Mouse (Mus musculus): ENCODE data around the gene Mllt1. TPM values are rescaled to one million over a fixed set of nuclear protein-coding genes. Genes with fewer than 3 reads are reported as not detected.

The Mllt1 gene
- total and polyA plus RNA-seq, 3 experiments: 25.0 to 63.0 TPM; not detected in 1

- Histone ChIP-seq H3K4me3 (ENCODE audit: control insufficient read depth in 1 of 2, insufficient read depth in 1 of 2, low read depth in 2 of 2, low read length in 2 of 2) (no peak overlapping the region), H3K36me3 (ENCODE audit: control insufficient read depth in 1 of 2, insufficient read depth in 2 of 2, low read length in 2 of 2) (no peaks in the 10 kb centered on the region), H3K9me3 (replicated peaks; ENCODE audit: insufficient read depth, low read length) (no peaks in the 10 kb centered on the region), H3K27me3 (ENCODE audit: control insufficient read depth in 1 of 2, insufficient read depth in 2 of 2, low read length in 2 of 2) (no peaks in the 10 kb centered on the region), H3K79me2 (ENCODE audit: control insufficient read depth, insufficient read depth, low read length, poor library complexity) (no peaks in the 10 kb centered on the region), H3K27ac (ENCODE audit: control insufficient read depth, low read depth, low read length) (no peak overlapping the region), H3K4me1 (ENCODE audit: control insufficient read depth in 1 of 2, insufficient read depth in 2 of 2, low read length in 2 of 2) (no peaks in the 10 kb centered on the region), H3K9ac (ENCODE audit: control insufficient read depth, low read depth, low read length, poor library complexity, severe bottlenecking) (no peak overlapping the region)
- peak; percentile 36 for DNase-seq (ENCODE audit: low read depth, low spot score)
- TF ChIP-seq EP300 (IDR thresholded peaks at IDR 0.05; ENCODE audit: low read depth in 1 of 2, low read length in 2 of 2) (no peak), ELF1 (IDR thresholded peaks at IDR 0.05; ENCODE audit: low read depth, low read length) (no peak), POLR2AphosphoS2 (IDR thresholded peaks at IDR 0.05; ENCODE audit: low read length) (no peak), CHD1 (IDR thresholded peaks at IDR 0.05; ENCODE audit: low read depth, low read length) (no peak), HCFC1 (IDR thresholded peaks at IDR 0.05; ENCODE audit: low read depth, low read length) (no peak), ZNF384 (IDR thresholded peaks at IDR 0.05; ENCODE audit: low read depth, low read length) (peak; percentile 82)
Measured at GRCm38 (mm10) chr17:56848785-56849184, 86.4 kb downstream of the Mllt1 start.

DNA sequence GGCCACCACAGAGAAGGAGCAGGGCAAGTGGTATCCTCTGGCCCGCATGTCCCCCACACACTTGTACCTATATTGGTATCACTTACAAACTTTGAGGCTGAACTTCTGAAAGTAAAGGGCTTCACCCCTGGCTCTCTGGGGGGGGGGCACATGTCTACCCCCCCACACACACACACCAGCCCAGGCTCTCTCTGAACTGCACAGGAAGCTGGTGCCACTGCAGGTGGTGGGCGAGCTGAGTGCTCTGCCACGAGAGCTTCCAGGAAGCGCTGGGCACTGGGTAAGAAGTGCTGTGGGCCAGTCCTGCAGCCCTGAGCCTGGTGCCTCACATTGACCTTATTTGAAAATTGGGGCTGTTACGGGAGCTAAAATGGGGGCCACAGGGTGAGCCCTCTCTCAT, 91.5 kb downstream of the Mllt1 start:
- no peak overlapping the region for H3K4me3 ChIP-seq (ENCODE audit: control insufficient read depth in 1 of 2, insufficient read depth in 1 of 2, low read depth in 2 of 2, low read length in 2 of 2)
- H3K27me3 ChIP-seq (ENCODE audit: control insufficient read depth in 1 of 2, insufficient read depth in 2 of 2, low read length in 2 of 2): peaks cover 3 to 4% of the 10 kb centered on the region in 2 experiments; a peak in 3 of 4 replicates
- H3K9ac ChIP-seq (ENCODE audit: control insufficient read depth, low read depth, low read length, poor library complexity, severe bottlenecking): no peak overlapping the region
- DNase-seq (ENCODE audit: low read depth, low spot score): no peak
- no peaks in the 10 kb centered on the region for H3K4me1 ChIP-seq (ENCODE audit: control insufficient read depth in 1 of 2, insufficient read depth in 2 of 2, low read length in 2 of 2)
- H3K79me2 ChIP-seq (ENCODE audit: control insufficient read depth, insufficient read depth, low read length, poor library complexity): no peaks in the 10 kb centered on the region
- no peaks in the 10 kb centered on the region for H3K36me3 ChIP-seq (ENCODE audit: control insufficient read depth in 1 of 2, insufficient read depth in 2 of 2, low read length in 2 of 2)
- TF ChIP-seq KAT2A (conservative IDR thresholded peaks at IDR 0.05; ENCODE audit: low read depth, low read length) (no peak), USF1 (IDR thresholded peaks at IDR 0.05; ENCODE audit: low read depth, low read length) (no peak), NRF1 (IDR thresholded peaks at IDR 0.05; ENCODE audit: insufficient read depth, low read depth, low read length, poor library complexity, severe bottlenecking) (no peak), MEF2A (IDR thresholded peaks at IDR 0.05; ENCODE audit: extremely low read depth, insufficient replicate concordance, low read depth, low read length, poor library complexity, severe bottlenecking) (no peak), CHD2 (IDR thresholded peaks at IDR 0.05; ENCODE audit: low read length) (no peak), MXI1 (IDR thresholded peaks at IDR 0.05; ENCODE audit: low read depth, low read length) (no peak), NELFE (IDR thresholded peaks at IDR 0.05; ENCODE audit: low read depth, low read length) (no peak), BHLHE40 (IDR thresholded peaks at IDR 0.05; ENCODE audit: borderline replicate concordance, low read depth, low read length) (no peak), EP300 (IDR thresholded peaks at IDR 0.05; ENCODE audit: low read depth in 1 of 2, low read length in 2 of 2) (no peak), ETS1 (IDR thresholded peaks at IDR 0.05; ENCODE audit: low read depth, low read length) (no peak), E2F4 (IDR thresholded peaks at IDR 0.05; ENCODE audit: borderline replicate concordance, low read depth, low read length) (no peak), POLR2AphosphoS2 (IDR thresholded peaks at IDR 0.05; ENCODE audit: low read length) (no peak), ZMIZ1 (IDR thresholded peaks at IDR 0.05; ENCODE audit: low read depth, low read length) (no peak), ZKSCAN1 (IDR thresholded peaks at IDR 0.05; ENCODE audit: low read depth, low read length) (no peak), MAFK (IDR thresholded peaks at IDR 0.05; ENCODE audit: borderline replicate concordance, low read depth, low read length) (no peak), CTCF (IDR thresholded peaks at IDR 0.05 in 2 of 3, conservative IDR thresholded peaks at IDR 0.05 in 1 of 3; ENCODE audit: control insufficient read depth in 1 of 3, insufficient read depth in 1 of 3, low read depth in 2 of 3, low read length in 3 of 3, poor library complexity in 1 of 3, severe bottlenecking in 1 of 3) (no peak)
- no peak overlapping the region for H3K27ac ChIP-seq (ENCODE audit: control insufficient read depth, low read depth, low read length)
- H3K9me3 ChIP-seq (replicated peaks; ENCODE audit: insufficient read depth, low read length): no peaks in the 10 kb centered on the region

Other genes starting within 250 kb of the Mllt1 start
- gene Ndufa11, start 217.6 kb downstream of the Mllt1 start, total RNA-seq (2012; rRNA removed): 226 and 249 TPM in 2 replicates
- 100 to 1,000 TPM in 1 of 2 experiments, not detected in 1; 351 TPM for gene Ndufa11, start 217.6 kb downstream of the Mllt1 start, polyA plus RNA-seq (2012; ENCODE audit: insufficient read depth in 1 of 2, insufficient read length in 2 of 2, low read depth in 1 of 2, low replicate concordance in 2 of 2, missing spikeins in 1 of 2)
- gene Vmac, start 217.4 kb downstream of the Mllt1 start, total RNA-seq (2012; rRNA removed): 1.7 and 2.6 TPM in 2 replicates
- 1 to 10 TPM in 1 of 2 experiments, not detected in 1; 8.0 TPM for gene Vmac, start 217.4 kb downstream of the Mllt1 start, polyA plus RNA-seq (2012; ENCODE audit: insufficient read depth in 1 of 2, insufficient read length in 2 of 2, low read depth in 1 of 2, low replicate concordance in 2 of 2, missing spikeins in 1 of 2)
- gene Nrtn, start 177.9 kb downstream of the Mllt1 start, total RNA-seq (2012; rRNA removed): 5.6 and 10.9 TPM in 2 replicates
- 10 to 100 TPM in 1 of 2 experiments, not detected in 1; 11.8 TPM for gene Nrtn, start 177.9 kb downstream of the Mllt1 start, polyA plus RNA-seq (2012; ENCODE audit: insufficient read depth in 1 of 2, insufficient read length in 2 of 2, low read depth in 1 of 2, low replicate concordance in 2 of 2, missing spikeins in 1 of 2)
- 34.1 and 38.9 TPM in 2 replicates for gene Dus3l, start 170.7 kb downstream of the Mllt1 start, total RNA-seq (2012; rRNA removed)
- 10 to 100 TPM in 1 of 2 experiments, not detected in 1; 70.5 TPM for gene Dus3l, start 170.7 kb downstream of the Mllt1 start, polyA plus RNA-seq (2012; ENCODE audit: insufficient read depth in 1 of 2, insufficient read length in 2 of 2, low read depth in 1 of 2, low replicate concordance in 2 of 2, missing spikeins in 1 of 2)
- gene Prr22, start 165.2 kb downstream of the Mllt1 start, total RNA-seq (2012; rRNA removed): 1.0 and 1.3 TPM in 2 replicates
- 1 to 10 TPM in 1 of 2 experiments, not detected in 1; 5.5 TPM for gene Prr22, start 165.2 kb downstream of the Mllt1 start, polyA plus RNA-seq (2012; ENCODE audit: insufficient read depth in 1 of 2, insufficient read length in 2 of 2, low read depth in 1 of 2, low replicate concordance in 2 of 2, missing spikeins in 1 of 2)
- gene Rfx2, start 104.4 kb downstream of the Mllt1 start, total RNA-seq (2012; rRNA removed): 7.5 and 8.7 TPM in 2 replicates
- 10 to 100 TPM in 1 of 2 experiments, not detected in 1; 29.2 TPM for gene Rfx2, start 104.4 kb downstream of the Mllt1 start, polyA plus RNA-seq (2012; ENCODE audit: insufficient read depth in 1 of 2, insufficient read length in 2 of 2, low read depth in 1 of 2, low replicate concordance in 2 of 2, missing spikeins in 1 of 2)
- gene Acsbg2, start 61.0 kb downstream of the Mllt1 start, total RNA-seq (2012; rRNA removed): not detected in 2 replicates
- not detected for gene Acsbg2, start 61.0 kb downstream of the Mllt1 start, polyA plus RNA-seq (2012; ENCODE audit: insufficient read depth in 1 of 2, insufficient read length in 2 of 2, low read depth in 1 of 2, low replicate concordance in 2 of 2, missing spikeins in 1 of 2)
- gene 1700061G19Rik, start 59.9 kb downstream of the Mllt1 start, total RNA-seq (2012; rRNA removed): 0.26 and 0.27 TPM in 2 replicates
- gene 1700061G19Rik, start 59.9 kb downstream of the Mllt1 start, polyA plus RNA-seq (2012; ENCODE audit: insufficient read depth in 1 of 2, insufficient read length in 2 of 2, low read depth in 1 of 2, low replicate concordance in 2 of 2, missing spikeins in 1 of 2): under 1 TPM in 1 of 2 experiments, not detected in 1; 0.68 TPM
- gene Acer1, start 46.7 kb upstream of the Mllt1 start, total RNA-seq (2012; rRNA removed): not detected in 2 replicates
- gene Acer1, start 46.7 kb upstream of the Mllt1 start, polyA plus RNA-seq (2012; ENCODE audit: insufficient read depth in 1 of 2, insufficient read length in 2 of 2, low read depth in 1 of 2, low replicate concordance in 2 of 2, missing spikeins in 1 of 2): under 1 TPM in 1 of 2 experiments, not detected in 1; 0.03 TPM
- gene Clpp, start 54.9 kb upstream of the Mllt1 start, total RNA-seq (2012; rRNA removed): 177 TPM in 2 replicates
- gene Clpp, start 54.9 kb upstream of the Mllt1 start, polyA plus RNA-seq (2012; ENCODE audit: insufficient read depth in 1 of 2, insufficient read length in 2 of 2, low read depth in 1 of 2, low replicate concordance in 2 of 2, missing spikeins in 1 of 2): 100 to 1,000 TPM in 1 of 2 experiments, not detected in 1; 178 TPM
- gene Alkbh7, start 61.9 kb upstream of the Mllt1 start, total RNA-seq (2012; rRNA removed): 22.5 and 26.4 TPM in 2 replicates
- gene Alkbh7, start 61.9 kb upstream of the Mllt1 start, polyA plus RNA-seq (2012; ENCODE audit: insufficient read depth in 1 of 2, insufficient read length in 2 of 2, low read depth in 1 of 2, low replicate concordance in 2 of 2, missing spikeins in 1 of 2): 10 to 100 TPM in 1 of 2 experiments, not detected in 1; 18.9 TPM
- not detected in 2 replicates for gene Pspn, start 64.6 kb upstream of the Mllt1 start, total RNA-seq (2012; rRNA removed)
- 1 to 10 TPM in 1 of 2 experiments, not detected in 1; 1.0 TPM for gene Pspn, start 64.6 kb upstream of the Mllt1 start, polyA plus RNA-seq (2012; ENCODE audit: insufficient read depth in 1 of 2, insufficient read length in 2 of 2, low read depth in 1 of 2, low replicate concordance in 2 of 2, missing spikeins in 1 of 2)
- 116 and 145 TPM in 2 replicates for gene Gtf2f1, start 75.9 kb upstream of the Mllt1 start, total RNA-seq (2012; rRNA removed)
- gene Gtf2f1, start 75.9 kb upstream of the Mllt1 start, polyA plus RNA-seq (2012; ENCODE audit: insufficient read depth in 1 of 2, insufficient read length in 2 of 2, low read depth in 1 of 2, low replicate concordance in 2 of 2, missing spikeins in 1 of 2): 100 to 1,000 TPM in 1 of 2 experiments, not detected in 1; 171 TPM
- 0.08 TPM in 1 of 2 replicates, not detected in the other for gene Gm17949, start 76.1 kb upstream of the Mllt1 start, total RNA-seq (2012; rRNA removed)
- gene Gm17949, start 76.1 kb upstream of the Mllt1 start, polyA plus RNA-seq (2012; ENCODE audit: insufficient read depth in 1 of 2, insufficient read length in 2 of 2, low read depth in 1 of 2, low replicate concordance in 2 of 2, missing spikeins in 1 of 2): under 1 TPM in 1 of 2 experiments, not detected in 1; 0.13 TPM
- 89.3 and 104 TPM in 2 replicates for gene Khsrp, start 96.1 kb upstream of the Mllt1 start, total RNA-seq (2012; rRNA removed)
- gene Khsrp, start 96.1 kb upstream of the Mllt1 start, polyA plus RNA-seq (2012; ENCODE audit: insufficient read depth in 1 of 2, insufficient read length in 2 of 2, low read depth in 1 of 2, low replicate concordance in 2 of 2, missing spikeins in 1 of 2): 100 to 1,000 TPM; 125 to 157 TPM
- 0.08 and 0.13 TPM in 2 replicates for gene Slc25a41, start 106.2 kb upstream of the Mllt1 start, total RNA-seq (2012; rRNA removed)
- under 1 TPM in 1 of 2 experiments, not detected in 1; 0.15 TPM for gene Slc25a41, start 106.2 kb upstream of the Mllt1 start, polyA plus RNA-seq (2012; ENCODE audit: insufficient read depth in 1 of 2, insufficient read length in 2 of 2, low read depth in 1 of 2, low replicate concordance in 2 of 2, missing spikeins in 1 of 2)
- not detected in 2 replicates for gene Crb3, start 123.7 kb upstream of the Mllt1 start, total RNA-seq (2012; rRNA removed)
- gene Crb3, start 123.7 kb upstream of the Mllt1 start, polyA plus RNA-seq (2012; ENCODE audit: insufficient read depth in 1 of 2, insufficient read length in 2 of 2, low read depth in 1 of 2, low replicate concordance in 2 of 2, missing spikeins in 1 of 2): under 1 TPM in 1 of 2 experiments, not detected in 1; 0.19 TPM
- 4.9 and 5.9 TPM in 2 replicates for gene Slc25a23, start 124.4 kb upstream of the Mllt1 start, total RNA-seq (2012; rRNA removed)
- 10 to 100 TPM in 1 of 2 experiments, not detected in 1; 60.8 TPM for gene Slc25a23, start 124.4 kb upstream of the Mllt1 start, polyA plus RNA-seq (2012; ENCODE audit: insufficient read depth in 1 of 2, insufficient read length in 2 of 2, low read depth in 1 of 2, low replicate concordance in 2 of 2, missing spikeins in 1 of 2)
- 3.2 and 3.8 TPM in 2 replicates for gene Dennd1c, start 143.1 kb upstream of the Mllt1 start, total RNA-seq (2012; rRNA removed)
- gene Dennd1c, start 143.1 kb upstream of the Mllt1 start, polyA plus RNA-seq (2012; ENCODE audit: insufficient read depth in 1 of 2, insufficient read length in 2 of 2, low read depth in 1 of 2, low replicate concordance in 2 of 2, missing spikeins in 1 of 2): 10 to 100 TPM in 1 of 2 experiments, not detected in 1; 20.7 TPM
- gene Tubb4a, start 152.4 kb upstream of the Mllt1 start, total RNA-seq (2012; rRNA removed): 0.35 and 0.62 TPM in 2 replicates
- gene Tubb4a, start 152.4 kb upstream of the Mllt1 start, polyA plus RNA-seq (2012; ENCODE audit: insufficient read depth in 1 of 2, insufficient read length in 2 of 2, low read depth in 1 of 2, low replicate concordance in 2 of 2, missing spikeins in 1 of 2): 1 to 10 TPM in 1 of 2 experiments, not detected in 1; 6.4 TPM
- gene Tnfsf9, start 169.9 kb upstream of the Mllt1 start, total RNA-seq (2012; rRNA removed): 2.0 and 2.5 TPM in 2 replicates
- 1 to 10 TPM in 1 of 2 experiments, not detected in 1; 3.4 TPM for gene Tnfsf9, start 169.9 kb upstream of the Mllt1 start, polyA plus RNA-seq (2012; ENCODE audit: insufficient read depth in 1 of 2, insufficient read length in 2 of 2, low read depth in 1 of 2, low replicate concordance in 2 of 2, missing spikeins in 1 of 2)
- gene Cd70, start 214.4 kb upstream of the Mllt1 start, total RNA-seq (2012; rRNA removed): not detected in 2 replicates
- gene Cd70, start 214.4 kb upstream of the Mllt1 start, polyA plus RNA-seq (2012; ENCODE audit: insufficient read depth in 1 of 2, insufficient read length in 2 of 2, low read depth in 1 of 2, low replicate concordance in 2 of 2, missing spikeins in 1 of 2): not detected